Mouse (Mus musculus): Measurements from ENCODE around the gene Zfp629.
A peak's percentile ranks its signal among the peaks of the same experiment; 100 is the strongest.
"Not testable (repeated sequence)": the region's sequence is repeated elsewhere in the genome, so short reads cannot be mapped to it uniquely, and the experiment has no call there.

The Zfp629 gene

GRCm38 (mm10) chr7:127614891-127615843, at the start of gene Zfp629:
Gene Zfp629, minus strand, starts transcription at chr7:127615797.
- peak; percentile 79 to 90 for DNase-seq

GRCm38 (mm10) chr7:127662926-127663325, 47.3 kb upstream of the Zfp629 start:
- peak; percentile 31 to 53 for DNase-seq

- no peak for DNase-seq
Observed at GRCm38 (mm10) chr7:127661833-127662232, 46.2 kb upstream of the Zfp629 start.

- no peak for DNase-seq
Observed at GRCm38 (mm10) chr7:127660882-127661281, 45.3 kb upstream of the Zfp629 start.

GRCm38 (mm10) chr7:127656946-127657345, 41.3 kb upstream of the Zfp629 start:
- DNase-seq = peak; percentile 87 to 88

- DNase-seq = no peak
Observed at GRCm38 (mm10) chr7:127654318-127654717, 38.7 kb upstream of the Zfp629 start.

GRCm38 (mm10) chr7:127652050-127652449, 36.5 kb upstream of the Zfp629 start:
- DNase-seq = peak; percentile 48 to 66

GRCm38 (mm10) chr7:127651624-127652023, 36.0 kb upstream of the Zfp629 start:
- DNase-seq = peak in 1 of 2 experiments; percentile 17

GRCm38 (mm10) chr7:127649206-127649605, 33.6 kb upstream of the Zfp629 start:
- no peak for DNase-seq

GRCm38 (mm10) chr7:127648516-127649201, 33.1 kb upstream of the Zfp629 start:
- no peak for DNase-seq

- not testable (repeated sequence) for DNase-seq
Observed at GRCm38 (mm10) chr7:127647576-127647975, 32.0 kb upstream of the Zfp629 start.

GRCm38 (mm10) chr7:127646363-127646762, 30.8 kb upstream of the Zfp629 start:
- no peak for DNase-seq

- no peak for DNase-seq
Observed at GRCm38 (mm10) chr7:127642254-127642653, 26.7 kb upstream of the Zfp629 start.

- DNase-seq = no peak
Observed at GRCm38 (mm10) chr7:127641260-127641659, 25.7 kb upstream of the Zfp629 start.

GRCm38 (mm10) chr7:127636963-127637362, 21.4 kb upstream of the Zfp629 start:
- DNase-seq = peak; percentile 87 to 91

GRCm38 (mm10) chr7:127631416-127631815, 15.8 kb upstream of the Zfp629 start:
- no peak for DNase-seq

GRCm38 (mm10) chr7:127628646-127629045, 13.0 kb upstream of the Zfp629 start:
- no peak for DNase-seq

GRCm38 (mm10) chr7:127626471-127626870, 10.9 kb upstream of the Zfp629 start:
- DNase-seq = no peak

- DNase-seq = no peak
Observed at GRCm38 (mm10) chr7:127626039-127626438, 10.4 kb upstream of the Zfp629 start.

GRCm38 (mm10) chr7:127618402-127618801, 2.8 kb upstream of the Zfp629 start:
- not testable (repeated sequence) for DNase-seq

- no peak for DNase-seq
Observed at GRCm38 (mm10) chr7:127617962-127618361, 2.4 kb upstream of the Zfp629 start.

GRCm38 (mm10) chr7:127616881-127617280, 1.3 kb upstream of the Zfp629 start:
- DNase-seq = no peak

- DNase-seq = no peak
Observed at GRCm38 (mm10) chr7:127616336-127616735, 739 bp upstream of the Zfp629 start.

GRCm38 (mm10) chr7:127614511-127614890, 1.1 kb downstream of the Zfp629 start:
- peak; percentile 72 to 84 for DNase-seq
